Mouse (Mus musculus) bone marrow macrophage, adult 2 months (primary cell): ENCODE data around the gene Dcx. TPM values are rescaled to one million over a fixed set of nuclear protein-coding genes. Genes with fewer than 3 reads are reported as not detected.

Experiments
- H3K27ac ChIP-seq: 2 replicates; pipeline ENCODE4 v1.5.1; 2012; ENCODE audit warnings: low read depth, low read length; ENCODE audit not compliant: insufficient read depth
- H3K4me1 ChIP-seq: 2 replicates; pipeline ENCODE4 v1.6.1; 2012; ENCODE audit warnings: low read length; ENCODE audit not compliant: control insufficient read depth, insufficient read depth
- H3K4me3 ChIP-seq: 2 replicates; pipeline ENCODE4 v1.5.1; 2012; ENCODE audit warnings: mild to moderate bottlenecking, low read length, moderate library complexity; ENCODE audit not compliant: insufficient read depth
- CTCF ChIP-seq: IDR thresholded peaks from 2 replicates; pipeline ENCODE4 v1.5.1; 2012; ENCODE audit warnings: low read depth, mild to moderate bottlenecking, low read length, moderate library complexity
- POLR2A ChIP-seq: IDR thresholded peaks from 2 replicates; pipeline ENCODE4 v1.6.1; 2012; ENCODE audit warnings: mild to moderate bottlenecking, low read depth, low read length, borderline replicate concordance
- polyA plus RNA-seq: library from polyadenylated mRNA; stranded (reverse); fragments of >200 nt; gene quantifications from 2 replicates; pipeline ENCODE4 v1.2.4, GENCODE M21; 2012; ENCODE audit not compliant: missing spikeins, insufficient read depth, insufficient read length

Gene Dcx
- polyA plus RNA-seq, 1 experiment = not detected

DNA sequence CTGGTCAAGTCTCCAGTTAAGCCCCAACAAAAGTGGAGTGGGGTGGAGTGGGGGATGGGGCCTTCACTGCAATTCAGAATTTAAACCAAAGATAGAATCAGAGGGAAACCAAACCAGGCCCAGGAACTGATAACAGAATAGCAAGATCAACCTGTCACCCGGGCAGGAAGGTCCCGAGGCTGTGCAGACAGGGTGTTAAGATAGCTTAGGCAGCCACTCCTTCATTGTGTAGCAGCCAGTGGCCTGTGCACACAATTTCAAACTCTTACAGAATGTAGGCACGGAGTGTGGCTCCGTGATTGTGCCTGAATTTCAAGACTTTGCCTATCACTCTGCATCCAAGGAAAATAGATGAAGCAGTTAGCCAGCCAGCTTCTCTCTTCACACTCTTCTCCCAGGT is 106.6 kb downstream of the Dcx start:
- Histone ChIP-seq H3K4me3 (no peak overlapping the region), H3K27ac (no peak overlapping the region)
- no peak for TF ChIP-seq CTCF
- no peak for TF ChIP-seq POLR2A

DNA sequence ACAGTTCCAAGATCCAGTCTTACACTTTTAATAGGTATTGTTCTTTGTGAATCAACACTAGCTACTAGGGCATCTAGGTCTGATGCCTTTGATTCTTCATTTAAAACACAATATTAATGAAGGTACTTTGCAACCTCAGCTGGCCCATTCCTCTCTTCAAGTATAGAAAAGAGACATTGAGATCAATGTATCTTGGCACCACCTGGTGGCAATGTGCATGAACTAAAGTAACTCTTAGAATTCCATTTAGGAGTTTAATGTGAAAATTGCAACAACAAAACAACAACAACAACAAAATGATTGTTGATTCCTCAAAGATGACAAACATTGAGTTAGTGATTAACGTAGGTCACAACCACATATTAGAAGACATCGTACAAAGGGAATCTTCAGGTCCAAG is 114.2 kb downstream of the Dcx start:
- no peak overlapping the region for H3K27ac ChIP-seq
- no peaks in the 10 kb centered on the region for H3K4me1 ChIP-seq
- TF ChIP-seq POLR2A (no peak), CTCF (no peak)
- no peak overlapping the region for H3K4me3 ChIP-seq

More for the DNA sequence above, 106.6 kb downstream of the Dcx start:
- no peaks in the 10 kb centered on the region for H3K4me1 ChIP-seq

DNA sequence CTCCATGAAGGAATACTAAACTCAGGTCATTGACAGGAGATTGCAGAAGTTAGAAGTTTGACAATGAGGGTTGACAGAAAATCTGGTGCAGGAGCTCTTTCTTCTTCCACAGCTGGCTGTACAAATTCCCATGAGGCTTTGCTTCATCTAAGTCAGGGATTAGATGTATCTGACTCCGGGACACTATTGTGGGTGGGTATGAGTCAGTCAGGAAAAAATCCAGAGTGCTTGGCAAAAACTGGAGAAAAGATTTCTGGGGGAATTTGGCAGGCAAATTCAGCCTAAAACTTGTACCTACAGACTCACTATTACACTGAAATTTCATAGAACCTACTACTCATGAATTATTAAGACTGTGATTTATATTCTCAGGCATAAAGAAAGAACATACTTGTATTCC is 117.2 kb downstream of the Dcx start:
- no peaks in the 10 kb centered on the region for H3K4me1 ChIP-seq
- H3K4me3 ChIP-seq = no peak overlapping the region
- TF ChIP-seq POLR2A = no peak
- H3K27ac ChIP-seq = no peak overlapping the region

Other genes starting within 250 kb of the Dcx start
- not detected in 2 replicates for gene Capn6, start 105.9 kb downstream of the Dcx start, polyA plus RNA-seq
- 0.17 TPM in 1 of 2 replicates, not detected in the other for gene A730046J19Rik, start 220.4 kb upstream of the Dcx start, polyA plus RNA-seq